Mouse (Mus musculus): Measurements from ENCODE around the gene Fbxw7.
"Not testable (repeated sequence)": the region's sequence is repeated elsewhere in the genome, so short reads cannot be mapped to it uniquely, and the experiment has no call there.

The Fbxw7 gene

DNA sequence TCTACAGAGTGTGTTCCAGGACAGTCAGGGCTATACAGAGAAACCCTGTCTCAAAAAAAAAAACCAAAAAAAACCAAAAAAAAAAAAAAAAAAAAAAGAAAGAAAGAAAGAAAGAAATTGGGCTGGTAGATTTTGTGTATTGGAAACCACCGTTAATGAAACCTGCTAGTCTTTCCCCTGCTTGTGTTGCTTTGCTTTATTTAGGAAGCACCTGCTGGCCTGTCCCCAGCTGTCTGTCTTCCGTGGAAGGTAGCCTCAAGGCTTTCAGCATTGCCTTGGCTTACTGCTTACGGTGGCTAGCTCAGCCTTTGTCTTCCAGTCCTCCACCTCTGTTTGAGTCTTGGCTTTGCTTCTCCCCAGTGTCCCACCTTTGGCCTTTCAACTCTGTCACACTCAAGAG, 11.9 kb downstream of the Fbxw7 start:
- no peak for DNase-seq (ENCODE audit: low spot score)

DNA sequence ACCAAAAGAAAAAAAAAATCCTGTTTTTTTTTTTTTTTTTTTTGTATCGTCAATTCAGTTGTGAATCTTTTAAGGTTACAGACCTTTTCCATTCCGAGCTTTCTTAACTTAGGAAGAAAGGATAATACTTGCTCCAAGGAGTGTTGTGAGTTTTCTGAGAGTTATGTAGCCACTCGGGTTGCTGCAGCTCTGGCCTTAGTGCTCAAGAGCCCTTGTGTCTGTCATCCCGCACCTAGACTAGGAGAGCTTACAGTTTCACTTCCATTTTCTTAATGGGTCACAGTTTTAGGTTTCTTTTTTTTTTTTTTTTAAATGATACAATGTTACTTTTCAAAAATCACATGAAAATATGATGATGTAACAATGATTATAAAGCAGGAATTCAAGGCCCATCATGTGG, 12.5 kb downstream of the Fbxw7 start:
- no peak for DNase-seq (ENCODE audit: low spot score)

DNA sequence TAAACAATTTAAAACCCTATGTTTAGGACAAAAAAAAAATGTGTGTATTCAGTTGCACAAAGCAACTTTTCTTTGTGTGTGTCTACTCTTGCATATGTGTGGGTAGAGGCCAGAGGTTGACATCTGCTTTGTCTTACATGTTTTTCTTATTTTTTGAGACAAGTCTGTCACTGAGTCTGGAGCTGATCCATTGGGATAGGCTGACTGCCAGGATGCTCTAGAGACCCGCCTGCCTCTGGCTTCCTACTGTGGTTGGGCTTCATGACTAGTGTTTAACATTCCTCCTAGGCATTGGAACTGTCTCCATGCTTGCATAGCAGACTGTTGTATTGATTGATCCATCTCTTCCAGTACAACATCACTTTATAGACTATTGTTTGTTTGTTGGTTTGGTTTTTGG, 14.3 kb downstream of the Fbxw7 start:
- peak; percentile 31 for DNase-seq (ENCODE audit: low spot score)

DNA sequence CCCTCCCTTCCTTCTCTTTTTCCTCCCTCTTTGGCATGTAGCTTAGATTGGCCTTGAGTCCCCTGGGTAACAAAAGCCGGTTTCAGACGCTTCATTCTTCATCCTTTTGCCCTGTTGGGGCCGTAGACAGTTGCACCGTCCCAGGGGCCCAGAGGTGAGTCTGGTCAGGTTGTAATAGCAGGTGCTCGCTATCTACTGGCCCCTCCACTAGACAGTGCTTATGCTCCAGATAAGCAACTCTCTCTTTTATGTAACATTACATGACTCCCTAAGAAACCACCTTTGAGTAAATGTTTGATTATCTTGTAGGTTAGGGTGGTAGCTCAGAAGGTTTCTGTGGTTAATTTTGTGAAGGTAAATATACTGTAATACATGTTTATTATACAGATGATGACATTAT, 21.0 kb downstream of the Fbxw7 start:
- no peak for DNase-seq (ENCODE audit: low spot score)

DNA sequence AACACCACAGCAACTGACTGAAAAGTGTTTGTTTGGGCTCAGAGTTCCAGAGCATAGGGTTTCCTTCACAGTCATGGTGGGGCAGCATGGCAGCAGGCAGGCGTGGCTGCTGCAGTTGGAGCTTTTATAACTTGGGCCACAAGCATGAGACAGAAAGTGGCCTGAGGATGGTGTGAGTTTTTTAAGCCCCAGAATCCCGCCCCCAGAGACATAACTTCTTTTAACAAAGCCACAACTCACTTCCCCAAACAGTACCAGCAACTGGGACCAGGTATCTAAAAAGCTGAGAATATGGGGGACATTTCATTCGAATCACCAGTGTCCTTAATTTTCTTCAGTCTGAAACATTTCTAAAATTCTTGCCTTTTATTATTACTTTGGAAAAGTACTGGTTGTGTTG, 22.9 kb downstream of the Fbxw7 start:
- no peak for DNase-seq (ENCODE audit: low spot score)

DNA sequence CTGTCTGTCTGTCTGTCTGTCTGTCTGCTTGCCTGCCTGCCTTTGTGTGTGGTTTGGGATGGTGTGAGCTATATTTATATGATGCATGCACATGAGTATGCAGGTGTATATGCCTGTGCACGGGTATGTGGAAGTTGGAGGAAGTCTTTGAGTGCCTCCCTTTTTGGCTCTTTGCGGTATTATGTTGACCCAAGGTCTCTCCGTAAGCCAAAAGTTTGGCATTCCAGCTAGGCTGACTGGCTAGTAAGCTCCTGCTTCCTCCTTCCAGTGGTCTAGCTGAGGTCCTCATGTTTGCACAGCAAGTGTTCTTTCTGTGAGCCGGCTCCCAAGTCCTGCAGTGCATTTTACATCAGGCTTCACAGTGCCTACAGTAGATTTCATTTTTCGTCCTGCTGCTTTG, 24.4 kb downstream of the Fbxw7 start:
- DNase-seq (ENCODE audit: low spot score) = no peak

DNA sequence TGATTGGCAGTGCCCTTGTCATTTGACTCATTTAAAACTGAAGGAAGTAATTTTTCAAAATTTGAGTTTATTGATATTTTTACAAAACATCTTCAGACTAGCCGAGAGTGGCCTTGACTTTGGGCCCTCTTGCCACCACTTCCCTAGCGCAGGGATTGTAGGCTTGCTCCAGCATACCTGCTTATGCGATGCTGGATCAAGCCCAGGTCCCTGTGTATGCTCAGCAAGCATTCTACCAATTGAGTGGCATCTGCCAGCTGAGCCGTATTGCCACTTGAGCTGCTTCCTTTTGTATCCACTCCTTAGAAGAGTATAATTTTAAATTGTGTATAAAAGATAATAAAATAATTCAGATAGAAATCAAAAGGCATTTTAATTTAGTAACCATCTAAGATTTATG, 26.2 kb downstream of the Fbxw7 start:
- no peak for DNase-seq (ENCODE audit: low spot score)

DNA sequence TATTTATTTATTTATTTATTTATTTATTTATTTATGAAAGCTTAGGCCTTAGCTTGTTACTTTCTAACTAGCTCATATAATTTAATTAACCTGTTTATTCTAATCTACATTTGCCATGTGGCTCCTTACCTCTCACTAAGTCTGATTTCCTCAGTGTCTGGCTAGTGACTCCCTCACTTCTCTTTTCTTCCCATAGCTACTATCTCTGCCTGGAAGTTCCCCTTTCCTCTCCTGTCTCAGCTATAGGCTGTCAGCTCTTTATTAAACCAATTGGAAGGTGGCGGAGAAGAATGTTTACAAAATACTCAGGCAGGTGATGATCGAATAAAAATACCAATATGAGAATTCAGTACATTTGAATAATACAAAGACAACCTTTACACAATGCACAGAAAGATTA, 27.7 kb downstream of the Fbxw7 start:
- DNase-seq (ENCODE audit: low spot score) = no peak

DNA sequence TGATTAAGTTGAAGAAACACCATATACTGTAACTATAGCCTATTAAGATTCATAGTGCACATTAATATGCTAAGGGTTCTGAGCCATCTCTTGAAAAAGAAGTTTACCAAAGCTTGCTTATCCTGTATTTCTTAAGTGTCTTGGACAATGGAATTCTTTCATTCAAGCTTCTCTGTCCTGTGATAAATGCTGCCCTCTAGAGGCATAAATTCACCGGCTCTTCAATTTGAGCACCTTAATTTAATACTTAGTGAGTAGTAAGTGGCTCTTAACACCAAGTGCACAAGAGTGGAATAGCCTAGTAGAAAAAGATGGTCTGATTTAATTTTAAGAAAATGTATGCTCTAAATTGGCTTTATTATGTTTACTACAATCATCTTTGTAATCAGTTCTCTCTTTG, 28.5 kb downstream of the Fbxw7 start:
- peak; percentile 86 for DNase-seq (ENCODE audit: low spot score)

DNA sequence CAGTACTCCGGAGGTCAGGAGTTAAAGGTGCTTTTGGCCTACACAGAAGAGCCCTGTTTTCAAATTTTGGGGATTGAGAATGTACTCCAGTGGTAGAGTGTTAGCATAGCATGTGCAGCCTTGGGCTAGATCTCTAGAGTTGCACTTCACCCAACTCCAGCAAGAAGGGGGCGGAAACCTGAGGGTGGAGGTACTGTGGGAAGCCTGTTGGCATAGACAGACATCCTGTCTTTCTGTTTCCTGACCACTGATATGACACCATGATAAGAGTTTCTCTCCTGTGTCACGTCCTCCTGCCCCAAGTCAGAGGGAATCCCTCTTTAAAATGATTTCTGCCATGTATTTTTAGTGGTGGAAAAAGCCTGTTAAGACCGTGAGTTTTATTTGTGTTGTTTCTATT, 33.7 kb downstream of the Fbxw7 start:
- DNase-seq (ENCODE audit: low spot score) = no peak

DNA sequence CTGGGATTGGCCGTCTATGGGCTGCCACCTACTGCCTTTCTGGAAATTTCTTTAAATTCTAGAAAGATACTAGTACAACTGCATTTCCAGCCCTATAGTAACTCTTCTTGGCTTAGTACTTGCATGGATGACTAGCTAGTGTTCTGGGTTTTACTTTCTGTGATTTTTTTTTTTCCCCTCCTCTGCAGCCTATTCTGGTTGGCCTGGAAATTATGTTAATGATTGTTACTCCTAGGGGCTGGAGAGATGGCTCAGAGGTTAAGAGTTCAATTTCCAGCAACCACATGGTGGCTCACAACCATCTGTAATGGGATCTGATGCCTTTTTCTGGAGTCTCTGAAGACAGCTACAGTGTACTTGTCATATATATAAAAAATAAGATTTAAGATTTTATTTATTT, 35.4 kb downstream of the Fbxw7 start:
- no peak for DNase-seq (ENCODE audit: low spot score)

DNA sequence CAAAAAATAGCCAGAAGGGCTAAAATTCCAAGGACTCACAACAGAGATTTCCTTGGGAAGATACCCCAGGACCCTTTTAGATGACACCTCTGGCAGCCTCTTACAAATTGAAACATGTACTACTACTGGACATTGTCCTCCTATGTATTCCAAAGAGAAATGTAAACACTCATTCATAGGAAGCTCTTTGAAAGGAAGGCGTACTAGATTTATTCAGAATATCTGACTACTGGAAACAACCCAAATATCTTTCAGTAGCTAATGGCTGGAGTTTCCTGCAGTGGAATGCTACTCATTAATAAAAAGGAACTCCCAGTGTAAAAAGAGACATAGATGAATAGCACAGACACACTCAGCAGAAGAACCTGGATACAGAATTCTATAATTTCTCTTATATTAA, 36.7 kb downstream of the Fbxw7 start:
- no peak for DNase-seq (ENCODE audit: low spot score)

DNA sequence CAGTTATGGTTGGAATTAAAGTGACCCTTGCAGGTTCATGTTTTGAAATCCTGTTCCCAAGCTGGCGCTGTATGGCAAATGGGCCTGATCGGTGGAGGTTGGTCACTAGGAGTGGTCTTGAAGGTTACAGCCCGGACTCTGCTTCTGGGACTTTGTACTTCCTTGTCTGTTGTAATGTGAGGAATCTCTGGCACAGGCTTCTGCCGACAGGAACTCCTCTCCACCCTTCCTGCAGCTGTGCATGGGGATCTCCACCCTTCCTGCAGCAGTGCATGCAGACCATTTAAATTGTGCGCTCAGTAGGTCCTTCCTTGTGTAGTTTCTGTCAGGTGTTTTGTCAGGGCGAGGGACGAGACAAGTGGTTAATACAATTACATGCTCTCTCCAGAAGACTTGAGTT, 37.8 kb downstream of the Fbxw7 start:
- DNase-seq (ENCODE audit: low spot score) = no peak

DNA sequence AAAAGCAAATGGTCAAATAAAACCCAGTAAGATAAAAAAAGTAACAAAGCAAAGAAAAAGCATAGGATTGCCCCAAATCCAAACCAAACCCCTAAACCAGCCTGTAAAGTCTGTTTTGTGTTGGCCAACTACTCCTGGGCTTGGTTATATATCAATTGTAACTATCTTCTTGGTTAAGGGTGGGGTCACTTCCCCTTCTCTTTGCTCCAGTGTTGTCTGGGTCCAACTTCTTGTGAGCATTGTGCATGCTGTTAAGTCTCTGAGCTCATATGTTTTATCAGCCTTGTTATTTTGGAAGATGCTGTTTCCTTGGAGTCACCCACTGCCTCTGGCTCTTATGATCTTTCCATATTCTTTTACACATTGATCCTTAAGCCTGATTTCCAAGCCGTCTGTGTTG, 39.4 kb downstream of the Fbxw7 start:
- DNase-seq (ENCODE audit: low spot score) = no peak

DNA sequence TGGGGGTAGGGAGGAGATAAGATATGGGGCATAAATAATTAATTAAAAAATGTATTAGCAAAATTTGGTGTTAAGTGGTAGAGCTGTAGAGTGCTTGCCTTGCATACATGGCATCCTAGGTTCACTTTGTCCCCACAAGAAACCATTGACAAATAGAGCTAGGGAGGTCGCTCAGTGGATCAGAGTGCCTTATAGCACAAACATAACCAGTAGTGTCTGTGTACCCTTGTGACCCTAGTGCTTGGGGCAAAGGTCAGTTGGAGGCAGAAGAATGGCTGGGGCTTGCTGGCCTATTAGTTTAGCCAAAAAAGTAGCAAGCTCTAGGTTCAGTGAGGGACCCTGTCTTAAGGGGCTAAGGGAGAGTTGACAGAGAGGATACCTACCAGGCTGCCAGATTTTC, 45.6 kb downstream of the Fbxw7 start:
- no peak for DNase-seq (ENCODE audit: low spot score)

DNA sequence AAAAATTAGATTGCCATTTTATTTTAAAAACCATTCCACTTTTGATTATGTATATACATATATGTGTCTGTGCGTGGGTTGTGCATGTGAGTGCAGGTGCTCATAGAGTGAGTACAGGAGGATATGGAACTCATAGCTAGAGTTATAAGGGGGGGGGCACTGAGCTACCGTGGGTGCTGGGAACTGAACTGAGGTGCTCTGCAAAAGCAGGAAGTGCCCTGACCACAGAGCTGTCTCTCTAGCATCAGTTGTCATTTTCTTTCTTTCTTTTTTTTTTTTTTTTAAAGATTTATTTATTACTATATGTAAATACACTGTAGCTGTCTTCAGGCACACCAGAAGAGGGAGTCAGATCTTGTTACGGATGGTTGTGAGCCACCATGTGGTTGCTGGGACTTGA, 46.7 kb downstream of the Fbxw7 start:
- not testable (repeated sequence) for DNase-seq (ENCODE audit: low spot score)

DNA sequence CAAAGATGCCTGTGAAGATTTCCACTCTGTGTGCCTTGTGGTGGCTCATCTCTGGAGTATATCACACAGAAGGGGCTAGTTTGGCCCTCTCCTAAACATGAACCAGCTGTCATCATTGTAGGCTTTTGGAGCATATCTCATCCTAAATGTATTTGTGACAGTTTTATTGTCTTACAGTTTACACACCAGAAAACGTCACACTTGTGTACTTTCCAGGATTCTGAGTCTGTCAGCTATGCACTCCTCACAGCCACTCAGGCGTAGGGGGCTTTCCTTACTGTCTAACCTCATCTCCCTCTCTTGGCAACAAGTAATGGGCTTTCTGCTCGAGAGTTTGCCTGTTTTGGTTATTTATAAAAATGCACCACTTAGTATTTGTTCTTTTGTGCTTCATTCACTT, 50.6 kb downstream of the Fbxw7 start:
- DNase-seq (ENCODE audit: low spot score) = no peak

DNA sequence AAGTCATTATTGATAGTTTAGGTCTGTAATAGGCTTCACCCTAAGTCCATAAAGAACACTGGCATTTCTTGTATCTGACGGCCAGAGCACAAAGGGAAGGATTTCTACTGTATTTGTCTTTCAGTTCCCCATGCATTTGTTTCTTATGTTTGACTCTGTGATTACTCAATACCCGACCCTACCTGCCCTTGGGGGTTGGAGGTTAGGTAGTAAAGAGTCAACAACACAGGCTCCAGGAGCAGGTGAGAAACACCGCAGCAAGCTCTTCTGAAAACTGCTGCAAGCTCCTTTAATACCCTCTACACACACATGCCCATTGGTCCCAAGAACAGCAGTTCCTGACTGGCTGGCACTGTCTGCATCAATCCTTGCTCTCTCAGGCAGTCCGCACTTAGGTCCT, 51.8 kb downstream of the Fbxw7 start:
- no peak for DNase-seq (ENCODE audit: low spot score)

DNA sequence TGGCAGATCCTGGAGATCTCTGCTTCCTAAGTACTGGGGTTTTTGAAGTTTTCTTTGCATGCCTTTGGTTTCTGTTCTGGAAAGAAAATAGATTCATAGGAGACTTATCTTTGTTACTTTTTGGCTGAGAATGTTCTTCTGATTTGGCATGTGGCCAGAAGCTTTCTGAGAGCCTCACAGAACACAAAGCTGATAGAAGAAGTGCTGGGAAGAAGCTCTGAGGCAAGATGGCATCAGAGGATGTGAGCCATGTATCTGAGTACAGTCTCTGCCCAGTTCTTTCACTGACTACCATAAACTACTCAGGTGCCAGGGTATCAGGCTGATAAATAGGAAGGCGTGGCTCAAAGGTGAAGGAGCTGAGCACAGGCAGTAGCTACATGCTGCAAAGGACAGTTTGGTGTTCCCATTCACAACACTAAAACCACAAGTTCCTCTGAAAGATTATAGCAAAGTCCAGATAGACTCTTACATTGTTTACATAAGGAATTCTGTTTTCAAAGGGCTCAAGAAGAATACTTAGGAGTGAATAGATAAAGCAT, 52.4 kb downstream of the Fbxw7 start:
- DNase-seq (ENCODE audit: low spot score) = no peak

DNA sequence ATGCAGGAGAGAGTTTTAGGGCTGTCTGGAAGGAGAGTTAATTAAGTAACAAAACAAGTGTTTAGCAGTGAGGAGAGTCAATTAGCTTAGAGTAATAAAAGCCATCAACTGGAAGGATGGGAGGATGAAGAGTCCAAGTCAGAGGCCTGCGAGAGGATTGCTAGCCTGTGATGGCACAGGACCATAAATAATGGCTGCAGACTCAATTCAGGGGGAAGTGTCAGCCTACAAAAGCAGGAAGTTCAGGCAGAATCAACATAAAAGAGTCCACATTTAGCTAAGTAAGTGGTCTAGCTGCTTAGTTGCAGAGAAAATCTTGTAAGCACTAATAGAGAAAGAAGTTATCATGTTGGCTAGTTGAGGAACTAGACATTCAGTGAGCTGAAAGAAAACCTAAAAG, 52.9 kb downstream of the Fbxw7 start:
- DNase-seq (ENCODE audit: low spot score) = no peak

DNA sequence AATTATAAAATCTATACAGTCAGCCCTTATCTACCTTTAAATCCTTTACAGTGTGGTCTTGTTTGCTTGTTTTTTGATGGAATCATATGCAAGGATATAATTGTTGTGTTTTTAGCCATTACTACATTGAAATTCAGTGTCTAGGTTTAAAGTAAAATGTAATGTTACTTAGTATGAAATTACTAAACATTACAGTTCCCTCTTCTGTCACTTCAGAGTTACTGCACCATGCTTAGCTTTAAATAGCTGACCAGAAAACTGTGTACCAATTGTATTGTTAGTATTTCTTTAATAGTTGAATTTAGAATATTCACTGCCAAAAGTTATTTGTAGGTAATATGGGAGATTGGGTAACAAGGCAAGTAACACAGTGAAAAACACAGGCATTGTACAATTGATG, 55.1 kb downstream of the Fbxw7 start:
- no peak for DNase-seq (ENCODE audit: low spot score)

DNA sequence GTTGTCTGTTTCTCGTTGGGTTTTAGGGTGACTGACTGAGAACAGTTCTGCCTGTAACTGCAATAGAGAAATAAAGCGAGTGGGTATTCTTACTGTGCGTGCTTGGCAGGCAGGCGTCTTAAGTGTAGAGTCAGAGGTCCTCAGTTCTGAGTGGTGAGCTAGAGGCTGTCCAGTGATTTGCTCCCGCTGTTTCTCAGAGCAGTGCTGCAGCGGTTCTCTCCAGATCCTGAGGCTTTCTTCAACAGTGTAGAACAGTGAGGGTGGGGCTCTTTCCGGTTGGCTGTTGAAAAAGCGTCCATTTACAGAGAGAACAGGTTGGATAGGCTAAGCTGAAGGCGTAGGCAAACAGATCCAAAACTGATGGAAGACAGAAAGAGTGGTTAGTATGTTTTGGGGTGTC, 60.2 kb downstream of the Fbxw7 start:
- DNase-seq (ENCODE audit: low spot score) = no peak

DNA sequence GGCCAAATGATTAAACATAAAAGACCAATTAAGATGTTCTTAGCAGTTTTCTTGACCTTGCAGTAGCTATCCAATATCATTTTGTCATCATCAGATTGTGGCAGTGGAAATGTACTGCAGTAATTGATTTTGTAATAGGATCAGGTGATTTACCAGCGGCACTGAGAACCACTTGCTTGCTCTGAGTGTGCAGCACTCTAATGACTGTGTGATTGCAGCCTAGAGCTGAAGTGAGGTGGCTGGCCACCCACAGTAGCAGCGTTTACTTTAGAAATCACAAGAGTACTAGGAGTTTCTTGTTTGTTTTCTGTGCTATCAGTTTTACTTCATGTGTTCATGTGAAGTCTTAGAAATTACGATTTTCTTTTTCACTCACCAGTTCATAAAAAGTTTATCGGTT, 61.1 kb downstream of the Fbxw7 start:
- DNase-seq (ENCODE audit: low spot score) = no peak

DNA sequence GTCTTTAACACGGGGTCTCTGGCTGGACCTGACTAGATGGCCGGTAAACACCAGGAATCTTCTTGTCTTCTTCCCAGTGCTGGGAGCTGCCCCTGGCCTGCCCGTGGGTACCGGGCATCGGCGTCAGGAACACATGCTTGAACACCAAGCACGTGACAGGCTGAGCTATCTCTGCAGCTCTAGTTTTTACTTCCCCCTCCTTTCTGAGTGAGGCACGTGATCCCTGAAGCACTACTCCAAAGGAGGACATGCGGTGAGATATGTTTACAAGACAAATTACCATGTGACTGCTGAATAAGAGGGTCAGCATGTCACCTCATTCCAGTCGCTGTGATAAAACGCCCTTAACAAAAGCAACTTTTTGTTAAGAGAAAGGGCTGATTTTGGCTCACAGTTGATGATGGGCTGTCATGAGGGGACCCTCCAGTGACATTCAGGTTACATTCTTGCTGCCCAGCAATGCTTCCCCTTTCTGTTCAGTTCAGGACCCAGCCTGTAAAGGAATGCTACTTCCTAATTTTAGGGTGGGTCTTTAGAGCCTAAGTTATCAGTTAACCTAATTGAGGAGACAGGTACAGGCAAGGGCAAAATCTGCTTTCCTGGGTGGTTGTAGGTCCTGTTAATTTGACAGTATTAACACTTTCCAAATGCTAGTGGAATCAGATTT, 68.9 kb downstream of the Fbxw7 start:
- no peak for DNase-seq (ENCODE audit: low spot score)

DNA sequence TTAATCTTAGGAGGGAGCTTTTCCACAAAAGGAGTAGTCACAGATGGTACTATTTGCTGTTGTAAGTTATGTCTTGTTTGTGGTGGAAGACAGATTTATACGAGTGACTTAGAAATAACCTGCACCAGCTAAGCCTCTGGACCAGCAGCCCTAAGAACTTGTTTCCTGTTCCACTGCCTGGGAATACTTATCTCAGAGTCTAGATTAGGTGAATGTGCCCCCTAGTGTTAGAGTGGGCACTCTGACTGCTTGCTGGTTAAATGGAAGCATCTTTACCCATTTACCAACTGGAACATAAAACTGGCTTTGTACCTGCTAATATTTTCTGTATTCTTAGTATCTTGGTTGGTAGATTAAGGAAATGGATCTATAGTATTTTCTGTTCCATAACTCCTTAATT, 74.6 kb downstream of the Fbxw7 start:
- DNase-seq (ENCODE audit: low spot score) = peak; percentile 16
